Mouse (Mus musculus) right cerebral cortex, postnatal 4 days (tissue): ENCODE measurements around the gene Ppp2r2c.

ENCODE experiments used
- DNase-seq: peaks from one replicate; pipeline ENCODE4 v3.0.0-alpha.2; 2022

The Ppp2r2c gene

GRCm38 (mm10) chr5:36868266-36869090 lies at the start of gene Ppp2r2c:
TSS of gene Ppp2r2c (plus strand) at chr5:36868513.
- DNase-seq = peak; percentile 42

GRCm38 (mm10) chr5:36819742-36820141 lies 48.6 kb upstream of the Ppp2r2c start:
- DNase-seq = no peak

- peak; percentile 72 for DNase-seq
These were observed 48.2 kb upstream of the Ppp2r2c start for GRCm38 (mm10) chr5:36820142-36820541.

GRCm38 (mm10) chr5:36822907-36823306 lies 45.4 kb upstream of the Ppp2r2c start:
- DNase-seq = no peak

- DNase-seq = no peak
These were observed 39.2 kb upstream of the Ppp2r2c start for GRCm38 (mm10) chr5:36829098-36829497.

GRCm38 (mm10) chr5:36829913-36830879 lies 38.1 kb upstream of the Ppp2r2c start, which contains the start of gene Man2b2:
TSS of gene Man2b2 (minus strand) at chr5:36830653.
- peak; percentile 95 for DNase-seq

- DNase-seq = no peak
These were observed 37.0 kb upstream of the Ppp2r2c start for GRCm38 (mm10) chr5:36831272-36831671.

- DNase-seq = peak; percentile 94
These were observed 32.4 kb upstream of the Ppp2r2c start for GRCm38 (mm10) chr5:36835933-36836332.

GRCm38 (mm10) chr5:36839032-36839431 lies 29.3 kb upstream of the Ppp2r2c start:
- peak; percentile 58 for DNase-seq

- DNase-seq = no peak
These were observed 28.7 kb upstream of the Ppp2r2c start for GRCm38 (mm10) chr5:36839602-36840001.

- no peak for DNase-seq
These were observed 28.2 kb upstream of the Ppp2r2c start for GRCm38 (mm10) chr5:36840092-36840491.

- no peak for DNase-seq
These were observed 26.6 kb upstream of the Ppp2r2c start for GRCm38 (mm10) chr5:36841701-36842100.

GRCm38 (mm10) chr5:36844490-36844889 lies 23.8 kb upstream of the Ppp2r2c start:
- no peak for DNase-seq

- DNase-seq = no peak
These were observed 16.7 kb upstream of the Ppp2r2c start for GRCm38 (mm10) chr5:36851572-36851971.

- no peak for DNase-seq
These were observed 13.1 kb upstream of the Ppp2r2c start for GRCm38 (mm10) chr5:36855180-36855579.

- DNase-seq = no peak
These were observed 11.8 kb upstream of the Ppp2r2c start for GRCm38 (mm10) chr5:36856529-36856928.

- no peak for DNase-seq
These were observed 10.8 kb upstream of the Ppp2r2c start for GRCm38 (mm10) chr5:36857546-36857945.

- DNase-seq = no peak
These were observed 7.2 kb upstream of the Ppp2r2c start for GRCm38 (mm10) chr5:36861084-36861483.

GRCm38 (mm10) chr5:36866701-36867250 lies 1.5 kb upstream of the Ppp2r2c start:
- no peak for DNase-seq

- no peak for DNase-seq
These were observed 752 bp upstream of the Ppp2r2c start for GRCm38 (mm10) chr5:36867561-36867960.

GRCm38 (mm10) chr5:36869186-36869577 lies 869 bp downstream of the Ppp2r2c start:
- peak; percentile 33 for DNase-seq

GRCm38 (mm10) chr5:36869578-36870236 lies 1.4 kb downstream of the Ppp2r2c start:
- DNase-seq = peak; percentile 60

GRCm38 (mm10) chr5:36870916-36871315 lies 2.6 kb downstream of the Ppp2r2c start:
- no peak for DNase-seq
